Mouse (Mus musculus): ENCODE measurements around the gene Camkmt.

DNA sequence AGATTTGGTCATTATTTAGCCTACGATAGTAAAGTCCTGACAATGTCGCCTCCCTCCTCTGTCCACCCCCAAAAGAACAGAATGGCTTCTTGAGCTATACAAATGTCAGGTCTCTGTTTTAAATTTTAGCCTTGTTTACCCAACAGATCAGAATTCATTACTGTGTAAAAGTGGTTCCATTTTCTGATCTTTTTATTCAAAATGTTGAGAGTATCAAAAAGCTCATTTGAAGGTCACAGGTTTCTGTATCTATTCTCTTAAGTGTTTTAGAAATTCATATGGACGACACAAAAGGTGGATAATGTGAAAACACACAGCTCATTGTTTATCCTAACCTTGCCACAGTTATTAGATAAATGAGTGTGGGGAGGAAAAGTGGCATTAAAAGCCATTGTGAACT lies 397.2 kb downstream of the Camkmt start:
- TF ChIP-seq CTCF (conservative IDR thresholded peaks at IDR 0.05; ENCODE audit: insufficient read depth, insufficient read length, low read depth, low read length) (no peak), POLR2A (IDR thresholded peaks at IDR 0.05; ENCODE audit: low read depth, low read length) (no peak)
